Mouse (Mus musculus): ENCODE results near the gene Slc35f5.
"Not testable (repeated sequence)": the region's sequence is repeated elsewhere in the genome, so short reads cannot be mapped to it uniquely, and the experiment has no call there.

The Slc35f5 gene

GRCm38 (mm10) chr1:125560259-125561192 lies at the start of gene Slc35f5:
TSS of gene Slc35f5 (plus strand) at chr1:125560595.
- peak; percentile 97 for DNase-seq (ENCODE audit: low read depth, low spot score)

GRCm38 (mm10) chr1:125514706-125515105 lies 45.7 kb upstream of the Slc35f5 start:
- no peak for DNase-seq (ENCODE audit: low read depth, low spot score)

DNA sequence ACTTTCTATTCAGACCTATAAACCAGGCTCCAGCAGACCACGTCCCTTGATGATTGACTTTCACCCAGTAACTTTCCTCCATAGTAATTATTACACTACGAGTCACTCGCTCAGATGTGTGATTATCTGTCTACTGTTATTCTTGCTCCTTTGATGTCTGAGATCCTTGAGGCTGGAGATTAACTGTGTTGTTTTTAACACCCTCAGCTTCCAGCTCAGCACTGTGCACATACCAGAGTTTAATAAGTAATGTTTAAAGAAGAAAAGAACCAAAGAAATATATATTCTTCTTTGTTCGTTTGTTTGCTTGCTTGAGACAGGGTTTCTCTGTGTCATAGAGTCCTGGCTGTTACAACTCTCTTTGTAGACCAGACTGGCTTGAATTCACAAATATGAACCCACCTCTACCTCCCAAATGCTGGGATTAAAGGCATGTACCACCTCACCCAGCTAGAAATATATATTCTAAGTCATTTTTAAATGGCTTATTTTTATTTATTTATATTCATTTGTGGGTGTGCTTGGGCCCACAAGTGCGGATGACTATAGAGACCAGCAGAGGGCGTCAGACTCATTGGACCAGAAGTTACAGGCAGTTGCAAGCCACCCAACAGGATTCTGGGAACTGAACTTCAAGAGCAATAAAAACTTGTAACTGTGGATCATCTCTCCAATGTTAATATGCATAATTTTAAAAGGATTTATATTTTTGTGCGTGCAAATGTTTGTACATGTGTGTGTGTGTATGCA lies 43.3 kb upstream of the Slc35f5 start:
- no peak for DNase-seq (ENCODE audit: low read depth, low spot score)

DNA sequence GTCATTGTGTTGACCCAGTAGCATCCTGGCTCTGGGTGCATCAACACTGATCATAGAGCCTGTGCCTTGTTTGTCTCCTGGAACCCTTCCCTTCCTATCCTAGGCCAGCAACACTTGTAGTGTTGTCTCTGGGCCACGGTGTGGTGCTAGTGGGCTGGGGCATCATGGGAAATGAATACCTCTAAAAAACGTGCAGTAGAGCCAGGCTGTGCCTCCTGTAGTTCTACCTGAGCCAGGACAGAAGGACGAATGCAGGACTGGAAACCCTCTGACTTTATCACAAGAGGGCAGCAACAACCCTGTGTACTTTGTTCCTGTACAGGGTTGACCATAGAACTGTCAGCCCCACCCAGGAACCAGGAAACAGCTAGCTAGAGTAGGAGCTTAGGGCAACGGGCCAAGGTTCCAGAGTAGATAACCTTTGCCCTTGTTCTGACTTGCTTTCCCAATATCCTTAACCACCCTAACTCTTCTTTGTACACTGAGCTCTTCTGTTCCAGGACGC lies 41.2 kb upstream of the Slc35f5 start:
- DNase-seq (ENCODE audit: low read depth, low spot score) = peak; percentile 21

DNA sequence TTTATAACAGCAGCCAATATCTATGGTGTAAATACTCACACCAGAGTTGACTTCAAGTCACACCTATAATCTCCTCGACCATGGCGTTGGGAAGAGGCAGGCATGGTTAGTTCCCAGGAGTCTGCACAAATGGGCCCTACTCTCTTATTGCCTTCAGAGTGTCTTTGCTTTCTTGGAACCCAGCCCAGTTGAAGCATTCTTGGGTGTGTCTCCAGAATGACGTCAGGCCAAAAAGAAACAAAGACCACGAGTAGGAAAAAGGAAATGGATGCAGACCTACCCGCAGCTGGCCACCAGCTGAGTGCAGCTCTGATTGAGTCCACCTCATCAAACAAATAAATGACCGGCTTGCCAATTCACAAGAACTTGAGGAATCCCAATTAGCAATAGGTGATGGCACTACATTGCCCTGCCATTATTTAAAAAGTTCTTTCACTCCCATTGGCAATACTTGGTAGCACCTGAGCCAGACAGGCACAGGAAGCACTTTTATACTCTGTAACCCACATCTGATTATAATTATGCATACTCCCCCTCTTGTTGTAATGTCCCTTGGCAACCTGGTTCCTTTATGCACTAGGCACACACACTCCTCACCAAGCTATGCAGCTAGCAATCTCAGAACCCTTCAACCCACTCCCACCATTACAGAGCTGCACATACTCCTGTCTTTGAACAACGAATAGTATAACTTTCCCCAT lies 34.3 kb upstream of the Slc35f5 start:
- DNase-seq (ENCODE audit: low read depth, low spot score) = peak; percentile 55

DNA sequence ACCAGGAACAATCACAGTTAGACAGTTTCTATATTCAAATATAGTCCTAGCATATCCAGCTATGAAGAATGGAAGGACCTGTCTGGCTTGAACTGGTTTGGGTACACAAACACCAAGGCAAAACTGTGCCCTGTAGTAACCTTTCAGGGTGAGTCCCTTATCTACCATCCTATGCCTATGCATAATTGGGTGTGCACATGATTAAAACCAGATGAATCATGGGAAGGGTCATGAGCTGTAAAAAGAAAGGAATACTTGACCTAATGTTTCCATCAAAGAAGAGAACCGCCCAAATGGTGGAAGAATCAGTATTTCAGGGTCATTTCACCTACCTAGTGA lies 33.8 kb upstream of the Slc35f5 start:
- no peak for DNase-seq (ENCODE audit: low read depth, low spot score)

DNA sequence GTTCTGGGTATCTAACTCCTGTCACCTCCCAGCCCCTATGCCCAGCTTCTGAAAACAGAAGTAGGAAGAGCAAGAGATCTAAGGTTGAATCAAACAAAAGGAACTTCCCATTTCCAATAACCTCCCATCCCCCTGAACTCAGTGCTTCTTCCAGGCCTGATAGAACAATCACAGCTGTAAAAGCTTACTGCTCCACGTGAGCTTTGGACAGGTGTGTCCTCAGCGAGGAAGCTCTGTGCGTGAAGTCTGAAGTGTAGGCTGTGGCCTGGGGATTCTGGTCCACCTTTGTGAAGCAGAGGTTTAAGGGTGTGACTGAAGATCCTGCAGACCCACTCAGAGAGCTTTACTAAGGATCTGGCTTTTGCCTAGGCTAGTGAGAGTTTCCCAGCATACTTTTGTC lies 33.0 kb upstream of the Slc35f5 start:
- DNase-seq (ENCODE audit: low read depth, low spot score) = no peak

- not testable (repeated sequence) for DNase-seq (ENCODE audit: low read depth, low spot score)
Measured at GRCm38 (mm10) chr1:125533180-125533912, 27.0 kb upstream of the Slc35f5 start.

- no peak for DNase-seq (ENCODE audit: low read depth, low spot score)
Measured at GRCm38 (mm10) chr1:125537131-125537530, 23.3 kb upstream of the Slc35f5 start.

GRCm38 (mm10) chr1:125537776-125538175 lies 22.6 kb upstream of the Slc35f5 start:
- no peak for DNase-seq (ENCODE audit: low read depth, low spot score)

- no peak for DNase-seq (ENCODE audit: low read depth, low spot score)
Measured at GRCm38 (mm10) chr1:125539312-125539711, 21.1 kb upstream of the Slc35f5 start.

- peak; percentile 86 for DNase-seq (ENCODE audit: low read depth, low spot score)
Measured at GRCm38 (mm10) chr1:125542008-125542999, 18.1 kb upstream of the Slc35f5 start.

DNA sequence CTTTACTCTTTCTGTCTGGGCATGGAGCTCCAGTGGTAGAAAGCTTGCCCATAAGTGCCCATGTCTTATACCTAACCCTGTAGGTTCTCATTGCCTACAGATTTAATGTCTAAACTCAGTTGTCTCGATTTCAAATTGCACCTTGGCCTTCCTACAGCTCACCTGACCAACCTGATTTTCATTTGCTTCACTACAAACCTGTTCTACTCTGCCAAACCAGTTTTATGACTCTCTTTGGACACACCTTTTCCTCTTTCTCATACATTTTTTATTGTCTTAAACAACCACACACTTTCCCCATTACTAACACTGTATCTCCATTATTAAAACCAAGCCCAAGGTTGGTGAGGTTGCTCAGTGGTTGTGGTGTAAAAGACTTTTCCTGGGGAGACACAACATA lies 10.5 kb upstream of the Slc35f5 start:
- DNase-seq (ENCODE audit: low read depth, low spot score) = no peak

DNA sequence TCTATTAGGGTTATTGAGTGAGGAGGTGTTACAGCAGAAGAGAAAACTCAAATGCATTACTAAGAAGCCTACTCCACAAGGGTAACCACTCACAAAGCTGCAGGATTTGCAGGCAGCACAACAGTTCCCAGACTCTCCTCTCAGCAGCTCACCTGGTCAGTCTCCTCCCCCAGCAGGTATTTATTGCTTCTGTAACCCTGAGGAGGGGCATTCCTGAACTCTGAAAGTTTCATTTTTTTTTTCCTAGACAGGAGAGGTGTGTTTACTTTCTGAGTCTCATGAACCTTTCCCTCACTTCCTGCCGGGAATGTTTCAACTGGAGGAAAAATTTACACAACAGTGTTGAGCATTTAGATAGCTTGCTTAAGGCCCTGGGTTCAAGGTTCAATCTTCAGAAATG lies 10.0 kb upstream of the Slc35f5 start:
- no peak for DNase-seq (ENCODE audit: low read depth, low spot score)

DNA sequence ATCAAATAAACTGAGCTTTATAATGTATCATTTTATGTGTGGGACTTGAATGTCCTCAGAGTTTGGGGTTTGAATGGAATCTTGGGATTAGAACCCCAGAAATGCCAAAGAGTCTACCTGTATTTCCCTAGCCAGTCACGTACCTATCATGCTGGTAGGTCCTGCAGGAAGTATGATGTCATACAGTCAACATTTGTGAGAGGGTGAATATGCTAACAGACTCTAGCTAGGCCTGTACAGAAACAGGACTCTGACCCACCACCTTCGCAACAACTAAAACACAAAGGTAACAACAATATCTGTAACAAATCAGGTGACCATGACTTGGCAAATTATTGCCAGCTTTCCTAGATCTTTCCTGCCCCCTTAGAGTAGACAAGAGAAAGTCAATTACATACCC lies 8.8 kb upstream of the Slc35f5 start:
- no peak for DNase-seq (ENCODE audit: low read depth, low spot score)

- DNase-seq (ENCODE audit: low read depth, low spot score) = no peak
Measured at GRCm38 (mm10) chr1:125559261-125559660, 1.1 kb upstream of the Slc35f5 start.

DNA sequence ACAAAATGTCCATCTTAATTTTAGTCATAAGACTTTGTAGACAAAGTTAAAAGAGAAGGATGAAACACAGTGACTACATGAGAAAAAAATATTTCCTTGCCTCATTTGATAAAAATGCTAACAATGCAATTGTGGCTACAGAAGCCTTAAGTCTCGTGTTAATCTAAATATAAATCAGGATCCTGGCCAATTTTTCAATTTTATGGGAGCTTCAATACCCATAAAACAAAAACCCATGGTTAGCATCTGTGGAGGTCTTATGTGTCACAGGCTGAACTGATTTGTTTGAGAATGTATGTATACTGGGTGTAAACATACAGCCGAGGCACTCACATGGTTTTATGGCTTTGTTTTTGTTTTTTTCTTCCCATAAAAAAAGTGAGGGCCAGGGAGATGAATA lies 674 bp upstream of the Slc35f5 start:
- DNase-seq (ENCODE audit: low read depth, low spot score) = peak; percentile 8

DNA sequence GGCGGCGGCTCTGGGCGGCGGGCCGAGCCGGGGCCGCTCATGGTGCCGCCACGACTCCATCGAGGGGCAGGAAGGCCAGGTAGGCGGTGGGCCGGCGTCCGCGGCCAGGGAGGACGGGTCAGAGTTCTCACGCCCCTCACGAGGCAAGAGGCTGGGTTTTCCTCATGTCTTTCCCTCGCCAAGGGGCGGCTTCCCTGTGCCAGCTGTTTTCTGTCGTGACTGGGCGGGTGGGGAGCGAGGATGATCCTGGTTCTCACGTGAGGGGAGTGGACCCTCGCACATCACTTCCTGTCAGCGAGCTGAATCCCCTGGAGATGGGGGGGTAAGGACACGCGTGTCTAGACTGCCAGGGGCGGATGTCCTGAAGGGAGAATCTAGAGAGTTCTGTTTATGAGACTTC lies 811 bp downstream of the Slc35f5 start:
- DNase-seq (ENCODE audit: low read depth, low spot score) = peak; percentile 52

DNA sequence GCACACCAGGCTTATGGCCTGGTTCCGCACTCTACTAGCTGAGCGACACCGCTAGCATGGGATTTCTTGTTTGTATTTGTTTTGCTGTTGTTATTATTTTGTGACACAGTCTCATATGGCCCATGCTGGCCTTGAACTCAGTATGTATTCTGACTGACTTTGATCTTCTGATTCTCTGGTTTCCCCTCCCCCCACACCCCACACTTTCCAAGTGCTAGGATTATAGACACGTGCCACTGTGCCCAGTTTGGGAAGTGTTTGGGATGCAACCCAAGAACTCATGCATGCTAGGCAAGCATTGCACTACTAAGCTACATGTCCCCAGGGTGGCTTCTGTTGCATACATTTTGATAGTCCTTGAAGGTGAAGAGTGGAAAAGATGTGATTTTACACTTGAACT lies 1.4 kb downstream of the Slc35f5 start:
- no peak for DNase-seq (ENCODE audit: low read depth, low spot score)

GRCm38 (mm10) chr1:125568126-125568525 lies 7.7 kb downstream of the Slc35f5 start:
- no peak for DNase-seq (ENCODE audit: low read depth, low spot score)
